Mouse (Mus musculus): Measurements from ENCODE around the gene Os9.

GRCm38 (mm10) chr10:127150471-127150872 lies 29.5 kb upstream of the Os9 start:
- TF ChIP-seq CTCF (IDR thresholded peaks at IDR 0.05; ENCODE audit: extremely low read depth, insufficient read length, insufficient replicate concordance, low read depth, low read length) = no peak
- peak; percentile 73; the same call in 1 of the 2 replicates for TF ChIP-seq POLR2A (IDR thresholded peaks at IDR 0.05; ENCODE audit: low read depth, low read length)
